Mouse (Mus musculus) neural tube, embryonic 11.5 days (tissue): ENCODE results near the gene Pdcd7. TPM values are rescaled to one million over a fixed set of nuclear protein-coding genes. Genes with fewer than 3 reads are reported as not detected.

Experiments used
- ATAC-seq: fragments of 200-750 bp; cut with Nextera tagmentation; 2 replicates; pipeline ENCODE4 v1.8.0; 2017; ENCODE audit warnings: moderate number of reproducible peaks, mild to moderate bottlenecking, moderate TSS enrichment, moderate library complexity; ENCODE audit not compliant: insufficient read depth, low FRiP score, low TSS enrichment
- DNase-seq: peaks from one replicate; pipeline ENCODE4 v3.0.0-alpha.2; 2015; ENCODE audit warnings: low spot score
- H3K27ac ChIP-seq: fragments of 300-500 bp; sonication (generic); 2 replicates; pipeline ENCODE4 v1.5.1; 2014; ENCODE audit warnings: low read depth, mild to moderate bottlenecking, low read length
- H3K27me3 ChIP-seq: fragments of 300-500 bp; sonication (generic); 2 replicates; pipeline ENCODE4 v1.6.1; 2014; ENCODE audit warnings: mild to moderate bottlenecking, low read length, mixed read lengths; ENCODE audit not compliant: control insufficient read depth, insufficient read depth
- H3K36me3 ChIP-seq: fragments of 300-500 bp; sonication (generic); 2 replicates; pipeline ENCODE4 v1.6.1; 2014; ENCODE audit warnings: mild to moderate bottlenecking, low read length, moderate library complexity, mixed read lengths; ENCODE audit not compliant: control insufficient read depth, insufficient read depth
- H3K4me1 ChIP-seq: fragments of 300-500 bp; sonication (generic); 2 replicates; pipeline ENCODE4 v1.6.1; 2014; ENCODE audit warnings: low read length, mixed read lengths; ENCODE audit not compliant: control insufficient read depth, insufficient read depth
- H3K4me2 ChIP-seq: fragments of 300-500 bp; sonication (generic); 2 replicates; pipeline ENCODE4 v1.6.1; 2014; ENCODE audit warnings: low read depth, mild to moderate bottlenecking, moderate library complexity
- H3K4me3 ChIP-seq: fragments of 300-500 bp; sonication (generic); 2 replicates; pipeline ENCODE4 v1.5.1; 2014; ENCODE audit warnings: low read depth, low read length
- H3K9ac ChIP-seq: fragments of 300-500 bp; sonication (generic); 2 replicates; pipeline ENCODE4 v1.6.1; 2014; ENCODE audit warnings: mild to moderate bottlenecking, low read length
- H3K9me3 ChIP-seq: fragments of 300-500 bp; sonication (generic); 2 replicates; pipeline ENCODE4 v1.6.1; 2016; ENCODE audit warnings: low read length; ENCODE audit not compliant: control insufficient read depth
- WGBS: fragments of 180-500 bp; shearing (Covaris S2); extraction: QIAGEN DNeasy Blood & Tissue Kit; methylation state at CpG from one replicate; pipeline ENCODE4 v1.1.7; 2014; 5-methylcytosine and 5-hydroxymethylcytosine counted together
- polyA plus RNA-seq: library from polyadenylated mRNA; unstranded; fragments of >200 nt; fragmentation: Nextera tagmentation; extraction: Ambion mirVana; gene quantifications from 2 replicates; pipeline ENCODE4 v1.2.1, GENCODE M21; 2014

The Pdcd7 gene
- polyA plus RNA-seq, 1 experiment from 2014 or later = 14.3 TPM

GRCm38 (mm10) chr9:65365721-65366120 is 19.8 kb downstream of the Pdcd7 start:
- Histone ChIP-seq H3K4me1 (0 out of 2 replicates have a peak, but pooled peaks cover 2% of the 10 kb centered on the region), H3K36me3 (peaks cover 4% of the 10 kb centered on the region; the same call in 1 of the 2 replicates), H3K27ac (no peak overlapping the region), H3K9ac (no peak overlapping the region), H3K9me3 (no peaks in the 10 kb centered on the region), H3K4me3 (no peak overlapping the region), H3K27me3 (no peaks in the 10 kb centered on the region), H3K4me2 (no peak overlapping the region)
- DNase-seq (no peak), ATAC-seq (no peak)
- 90% methylated on average over 7 of the region's 7 CpGs for WGBS

DNA sequence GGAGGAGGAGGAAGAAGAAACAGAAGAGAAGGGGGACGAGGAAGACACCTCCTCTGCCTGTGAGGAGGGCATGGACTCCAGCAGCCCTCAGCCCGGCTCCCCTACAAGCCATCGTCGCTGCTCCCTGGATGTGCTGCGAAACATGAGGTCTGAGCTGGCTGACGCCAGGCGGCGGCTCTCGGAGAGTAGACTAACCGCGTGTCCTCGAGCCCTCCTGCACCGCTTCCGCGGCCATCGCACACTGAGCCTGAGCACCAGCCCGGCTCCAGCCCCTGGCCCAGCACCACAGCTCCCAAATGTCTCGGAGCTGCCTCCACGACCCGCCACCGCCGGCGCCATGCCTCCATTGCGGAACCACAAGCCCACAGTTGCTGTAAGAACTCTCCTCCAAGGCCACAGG is 25.9 kb downstream of the Pdcd7 start:
- ATAC-seq (no peak), DNase-seq (no peak)
- Histone ChIP-seq H3K4me1 (no peaks in the 10 kb centered on the region), H3K27ac (no peak overlapping the region), H3K9me3 (no peaks in the 10 kb centered on the region), H3K27me3 (no peaks in the 10 kb centered on the region), H3K4me3 (no peak overlapping the region), H3K9ac (no peak overlapping the region), H3K4me2 (no peak overlapping the region), H3K36me3 (no peaks in the 10 kb centered on the region; the same call in none of the 2 replicates)
- 75% methylated on average over 24 of the region's 24 CpGs for WGBS

DNA sequence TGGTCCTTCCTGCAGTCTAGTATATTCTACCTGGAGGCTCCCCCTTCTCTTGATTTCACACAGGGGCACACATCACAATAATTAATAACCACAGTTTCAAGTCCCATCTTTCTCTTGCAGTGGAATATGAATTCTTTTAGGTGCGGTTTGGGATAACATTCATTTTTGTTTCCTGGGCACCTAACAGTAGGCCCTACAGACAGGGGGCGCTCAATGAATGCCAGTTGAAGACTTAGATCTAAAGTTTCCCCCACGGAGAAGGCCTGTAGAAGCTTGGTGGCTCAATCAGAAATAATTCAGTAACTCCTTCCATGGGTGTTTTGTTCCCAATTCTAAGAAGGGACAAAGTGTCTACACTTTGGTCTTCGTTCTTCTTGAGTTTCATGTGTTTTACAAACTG is 26.5 kb downstream of the Pdcd7 start:
- H3K36me3 ChIP-seq = no peaks in the 10 kb centered on the region; the same call in none of the 2 replicates
- H3K9ac ChIP-seq = no peak overlapping the region
- no peak overlapping the region for H3K27ac ChIP-seq
- WGBS = 71% methylated on average over 4 of the region's 4 CpGs
- no peaks in the 10 kb centered on the region for H3K4me1 ChIP-seq
- H3K4me2 ChIP-seq = no peak overlapping the region
- DNase-seq = no peak
- H3K4me3 ChIP-seq = no peak overlapping the region
- ATAC-seq = no peak
- no peaks in the 10 kb centered on the region for H3K27me3 ChIP-seq
- no peaks in the 10 kb centered on the region for H3K9me3 ChIP-seq

DNA sequence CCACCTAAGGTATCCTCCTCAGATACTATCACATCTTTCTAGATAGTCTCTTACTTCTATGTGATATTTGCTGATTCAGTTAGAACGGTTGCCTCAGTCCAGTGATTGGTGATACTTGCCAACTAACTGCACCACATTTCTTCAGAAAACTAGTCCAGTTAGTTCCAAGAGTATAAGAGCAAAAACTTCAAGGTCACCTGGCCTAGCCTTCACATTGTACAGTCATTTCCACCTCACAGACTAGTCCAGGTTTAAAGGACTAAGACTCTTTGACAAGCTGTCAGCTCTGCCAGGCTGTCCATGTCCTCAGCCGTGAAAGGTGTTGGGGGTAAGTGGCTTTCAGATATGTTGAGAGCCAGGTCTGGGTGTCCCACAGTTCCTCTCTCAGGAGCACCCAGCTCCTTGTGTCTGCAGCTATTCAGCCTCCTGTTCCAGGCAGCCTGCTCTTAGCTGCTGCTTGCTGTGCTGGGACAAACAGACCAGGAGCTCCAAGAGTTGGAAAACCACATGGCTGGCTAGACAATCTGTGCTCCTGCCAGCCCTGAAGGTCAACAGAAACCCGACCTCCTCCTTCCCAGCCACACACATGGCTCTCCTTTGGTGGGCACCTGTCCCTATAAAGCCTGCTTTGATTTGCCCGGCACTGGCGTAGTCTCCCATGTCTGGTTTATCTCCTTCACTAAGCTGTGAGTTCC is 28.7 kb downstream of the Pdcd7 start:
- Histone ChIP-seq H3K4me2 (no peak overlapping the region), H3K36me3 (no peaks in the 10 kb centered on the region; the same call in 1 of the 2 replicates), H3K4me3 (no peak overlapping the region), H3K4me1 (no peaks in the 10 kb centered on the region), H3K27me3 (no peaks in the 10 kb centered on the region), H3K27ac (no peak overlapping the region), H3K9me3 (no peaks in the 10 kb centered on the region), H3K9ac (no peak overlapping the region)
- ATAC-seq (no peak), DNase-seq (no peak)
- 79% methylated on average over 5 of the region's 5 CpGs for WGBS

DNA sequence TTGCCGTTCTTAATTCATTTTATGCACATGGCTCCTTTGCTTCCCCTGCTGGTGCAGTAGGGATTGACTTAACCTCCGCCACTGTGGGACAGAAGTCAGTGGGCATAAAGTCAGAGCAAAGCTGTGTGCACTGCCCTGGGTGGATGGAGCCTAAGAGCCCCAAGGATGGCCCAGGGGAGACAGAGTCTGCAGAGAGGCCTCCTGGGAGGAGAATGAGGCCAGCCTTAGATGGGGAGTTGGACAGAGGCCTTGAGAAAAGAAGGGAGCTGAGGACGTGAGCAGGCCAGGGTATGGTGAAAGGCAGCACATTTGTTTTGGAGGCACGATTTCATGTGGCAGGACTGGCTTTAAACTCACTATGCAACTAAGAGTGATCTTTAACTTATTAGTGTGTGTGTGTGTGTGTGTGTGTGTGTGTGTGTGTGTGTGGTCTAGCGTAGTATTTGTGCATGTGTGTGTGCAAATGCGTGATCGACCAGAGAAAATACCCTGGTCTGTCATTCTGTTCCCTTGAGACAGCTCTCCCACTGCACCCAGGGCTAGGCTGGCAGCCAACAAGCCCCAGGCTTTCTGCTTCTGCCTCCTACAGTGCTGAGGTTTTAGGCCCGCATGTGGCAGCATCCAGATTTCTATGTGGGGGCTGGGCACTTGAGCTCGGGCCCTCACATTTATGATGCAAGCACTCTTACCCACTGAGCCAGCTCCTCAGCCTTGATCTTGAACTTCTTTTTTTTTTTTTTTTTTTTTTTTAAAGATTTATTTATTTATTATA is 29.4 kb downstream of the Pdcd7 start:
- WGBS = 87% methylated on average over 9 of the region's 9 CpGs
- H3K9me3 ChIP-seq = no peaks in the 10 kb centered on the region
- no peak overlapping the region for H3K4me2 ChIP-seq
- H3K27ac ChIP-seq = no peak overlapping the region
- no peaks in the 10 kb centered on the region for H3K4me1 ChIP-seq
- H3K36me3 ChIP-seq = no peaks in the 10 kb centered on the region; the same call in 1 of the 2 replicates
- H3K27me3 ChIP-seq = no peaks in the 10 kb centered on the region
- DNase-seq = no peak
- H3K9ac ChIP-seq = no peak overlapping the region
- no peak for ATAC-seq
- no peak overlapping the region for H3K4me3 ChIP-seq

DNA sequence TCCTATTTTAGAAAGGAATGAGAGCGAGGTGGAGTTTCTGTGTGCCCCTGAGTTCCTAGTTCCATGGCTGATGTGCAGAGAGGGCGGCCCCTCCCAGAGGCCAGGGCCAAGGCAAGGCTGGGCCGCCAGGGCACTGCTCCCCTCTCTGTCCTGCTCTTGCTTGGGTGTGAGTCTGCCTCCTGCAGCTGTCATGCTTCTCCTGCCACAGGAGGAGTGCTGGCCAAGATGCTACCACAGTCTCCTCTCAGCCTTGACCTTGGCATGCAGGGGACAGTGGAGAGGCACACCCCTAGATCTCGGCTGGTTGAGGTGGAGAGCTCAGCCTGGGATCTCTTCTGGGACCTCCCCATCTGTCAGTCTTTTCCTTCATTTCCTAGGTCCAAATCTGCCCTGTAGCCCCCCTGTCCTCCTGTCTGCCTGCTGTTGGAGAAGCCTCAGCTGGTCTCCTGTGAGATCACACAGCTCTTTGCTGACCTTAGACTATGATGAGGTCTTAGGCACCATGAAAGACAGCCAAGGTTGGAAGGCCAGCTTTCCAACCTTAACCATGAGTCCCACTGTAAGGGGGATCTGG is 35.2 kb downstream of the Pdcd7 start:
- H3K9me3 ChIP-seq = no peaks in the 10 kb centered on the region

DNA sequence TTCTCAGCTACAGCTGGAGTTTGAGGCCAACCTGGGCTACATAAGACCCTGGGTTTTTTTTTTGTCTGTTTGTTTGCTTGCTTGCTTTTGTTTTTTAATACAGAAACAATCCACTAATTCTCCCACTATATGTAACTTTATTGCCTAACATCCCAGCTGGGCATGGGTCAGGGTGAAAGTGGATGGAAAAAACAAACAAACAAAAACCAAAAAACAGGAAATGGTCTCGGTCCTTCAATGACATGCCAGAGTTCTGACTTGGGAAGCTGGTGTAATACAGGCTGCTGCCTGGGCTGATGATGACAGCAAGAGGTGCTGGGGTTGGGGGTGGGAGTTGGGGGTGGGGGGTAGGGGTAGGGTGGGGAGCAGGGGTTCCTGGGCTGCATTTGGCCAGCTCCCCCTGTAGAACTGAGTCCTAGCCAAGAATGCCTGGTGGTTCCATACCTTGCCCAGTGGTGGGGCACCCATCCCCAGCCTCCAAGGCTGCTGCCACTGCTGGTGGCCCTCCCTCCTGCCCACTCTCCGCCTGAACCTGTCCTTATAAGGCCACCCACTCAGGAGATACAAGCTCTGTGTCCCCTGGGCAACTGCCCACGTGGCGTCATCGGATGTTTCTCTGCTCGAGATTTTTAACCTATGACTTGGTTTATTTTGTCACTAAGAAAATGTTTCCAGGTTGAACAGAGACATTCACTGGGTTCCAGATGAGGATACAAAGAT is 36.3 kb downstream of the Pdcd7 start:
- no peak overlapping the region for H3K27ac ChIP-seq
- no peaks in the 10 kb centered on the region for H3K36me3 ChIP-seq
- no peak overlapping the region for H3K4me2 ChIP-seq
- 86% methylated on average over 6 of the region's 6 CpGs for WGBS
- H3K27me3 ChIP-seq = no peaks in the 10 kb centered on the region
- no peaks in the 10 kb centered on the region for H3K9me3 ChIP-seq
- H3K4me3 ChIP-seq = no peak overlapping the region
- ATAC-seq (no peak), DNase-seq (no peak)
- H3K9ac ChIP-seq = no peak overlapping the region
- no peaks in the 10 kb centered on the region for H3K4me1 ChIP-seq

More for the DNA sequence above, 35.2 kb downstream of the Pdcd7 start:
- no peak overlapping the region for H3K4me3 ChIP-seq
- DNase-seq (no peak), ATAC-seq (no peak)
- no peaks in the 10 kb centered on the region for H3K27me3 ChIP-seq
- H3K36me3 ChIP-seq = no peaks in the 10 kb centered on the region
- no peak overlapping the region for H3K4me2 ChIP-seq
- 79% methylated on average over 4 of the region's 4 CpGs for WGBS
- no peaks in the 10 kb centered on the region for H3K4me1 ChIP-seq
- no peak overlapping the region for H3K9ac ChIP-seq
- no peak overlapping the region for H3K27ac ChIP-seq

- Histone ChIP-seq H3K4me1 (no peaks in the 10 kb centered on the region), H3K36me3 (no peaks in the 10 kb centered on the region), H3K27me3 (no peaks in the 10 kb centered on the region), H3K4me2 (no peak overlapping the region), H3K4me3 (no peak overlapping the region), H3K9ac (no peak overlapping the region), H3K9me3 (no peaks in the 10 kb centered on the region), H3K27ac (no peak overlapping the region)
- ATAC-seq = no peak
- 59% methylated on average over 3 of the region's 3 CpGs for WGBS
- DNase-seq = no peak
These were observed 36.8 kb downstream of the Pdcd7 start for GRCm38 (mm10) chr9:65382751-65383097.
